Mouse (Mus musculus) erythroblast, embryonic 14.5 days (primary cell): ENCODE measurements around the gene Mogat2. TPM values are rescaled to one million over a fixed set of nuclear protein-coding genes. Genes with fewer than 3 reads are reported as not detected.

Experiments used
- H3K27me3 ChIP-seq: 2 replicates; pipeline ENCODE4 v1.6.1; 2012; ENCODE audit warnings: inconsistent platforms; ENCODE audit not compliant: control insufficient read depth
- H3K36me3 ChIP-seq: 2 replicates; pipeline ENCODE4 v1.6.1; 2012; ENCODE audit warnings: mild to moderate bottlenecking, inconsistent platforms; ENCODE audit not compliant: control insufficient read depth
- H3K4me1 ChIP-seq: 2 replicates; pipeline ENCODE4 v1.6.1; 2012; ENCODE audit warnings: inconsistent platforms; ENCODE audit not compliant: control insufficient read depth
- H3K4me3 ChIP-seq: replicated peaks from 2 replicates; pipeline ENCODE3; 2012; ENCODE audit warnings: moderate library complexity, mild to moderate bottlenecking, inconsistent platforms
- H3K9me3 ChIP-seq: 2 replicates; pipeline ENCODE4 v1.6.1; 2012; ENCODE audit warnings: low read length, inconsistent platforms, mixed read lengths; ENCODE audit not compliant: control insufficient read depth
- GATA1 ChIP-seq: IDR thresholded peaks from 2 replicates; pipeline ENCODE4 v1.6.1; 2012; ENCODE audit warnings: low read length, inconsistent platforms, mixed read lengths
- TAL1 ChIP-seq: IDR thresholded peaks from 3 replicates; pipeline ENCODE4 v1.6.1; 2012; ENCODE audit warnings: low read length, inconsistent platforms, mixed read lengths
- polyA plus RNA-seq: library from polyadenylated mRNA; stranded (reverse); fragments of >175 nt; gene quantifications from 2 replicates; pipeline ENCODE4 v1.2.3, GENCODE M21; 2012

Mogat2 gene
- polyA plus RNA-seq, 1 experiment, result not detected

DNA sequence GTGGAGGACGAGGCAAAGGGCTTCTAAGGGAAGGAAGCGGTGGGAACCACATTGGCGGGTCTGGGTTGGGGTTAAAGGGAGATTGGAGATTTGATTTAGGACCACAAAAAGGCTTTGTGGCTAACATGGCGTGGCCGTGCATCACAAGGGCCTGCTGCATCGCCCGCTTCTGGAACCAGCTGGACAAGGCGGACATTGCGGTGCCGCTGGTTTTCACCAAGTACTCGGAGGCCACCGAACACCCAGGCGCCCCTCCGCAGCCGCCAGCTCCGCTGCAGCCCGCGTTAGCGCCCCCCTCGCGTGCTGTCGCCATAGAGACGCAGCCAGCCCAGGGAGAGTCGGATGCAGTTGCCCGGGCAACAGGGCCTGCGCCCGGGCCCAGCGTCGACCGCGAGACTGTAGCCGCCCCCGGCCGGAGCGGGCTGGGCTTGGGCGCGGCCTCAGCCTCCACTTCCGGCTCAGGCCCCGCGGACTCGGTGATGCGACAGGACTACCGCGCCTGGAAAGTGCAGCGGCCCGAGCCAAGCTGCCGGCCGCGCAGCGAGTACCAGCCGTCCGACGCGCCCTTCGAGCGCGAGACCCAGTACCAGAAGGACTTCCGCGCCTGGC, 29.6 kb upstream of the Mogat2 start:
- Histone ChIP-seq H3K4me3 (no peak overlapping the region), H3K9me3 (no peaks in the 10 kb centered on the region; the same call in 1 of the 2 replicates), H3K4me1 (no peaks in the 10 kb centered on the region), H3K36me3 (no peaks in the 10 kb centered on the region), H3K27me3 (peaks cover 60% of the 10 kb centered on the region)
- TF ChIP-seq TAL1 (no peak), GATA1 (no peak)

- Histone ChIP-seq H3K4me1 (no peaks in the 10 kb centered on the region), H3K36me3 (no peaks in the 10 kb centered on the region), H3K4me3 (no peak within 1 kb of the TSS), H3K27me3 (peaks cover 60% of the 10 kb centered on the region), H3K9me3 (no peaks in the 10 kb centered on the region; the same call in 1 of the 2 replicates)
- TF ChIP-seq TAL1 (no peak), GATA1 (no peak)
Measured at GRCm38 (mm10) chr7:99267251-99267896, 29.0 kb upstream of the Mogat2 start, which contains the start of gene Map6. TSS of gene Map6 (plus strand) at chr7:99267447.

- peaks cover 39% of the 10 kb centered on the region for H3K27me3 ChIP-seq
- H3K4me1 ChIP-seq, result no peaks in the 10 kb centered on the region
- TF ChIP-seq TAL1, result no peak
- TF ChIP-seq GATA1, result no peak
- H3K9me3 ChIP-seq, result no peaks in the 10 kb centered on the region; the same call in 1 of the 2 replicates
- H3K4me3 ChIP-seq, result no peak overlapping the region
- H3K36me3 ChIP-seq, result no peaks in the 10 kb centered on the region
Measured at GRCm38 (mm10) chr7:99264597-99264996, 26.2 kb upstream of the Mogat2 start.

DNA sequence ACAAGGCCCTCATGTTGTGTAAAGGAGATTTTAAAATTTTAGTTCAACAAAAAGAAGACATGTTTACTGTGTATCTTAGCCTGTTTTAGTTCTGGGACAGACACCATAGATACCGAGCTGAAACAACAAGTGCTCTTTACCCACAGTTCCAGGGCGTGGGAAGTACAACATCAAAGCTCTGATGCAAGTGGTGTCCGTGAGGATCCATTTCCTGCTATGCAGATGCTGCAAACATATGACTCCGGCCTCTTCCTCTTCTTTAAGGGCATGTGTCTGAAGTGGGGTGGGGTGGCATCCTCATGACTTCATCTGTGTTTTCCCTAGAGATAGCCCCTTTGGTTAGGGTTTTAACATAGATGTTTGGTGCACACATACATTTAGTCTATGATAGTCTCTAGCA, 25.1 kb upstream of the Mogat2 start:
- H3K9me3 ChIP-seq, result no peaks in the 10 kb centered on the region; the same call in 1 of the 2 replicates
- H3K4me3 ChIP-seq, result no peak overlapping the region
- no peaks in the 10 kb centered on the region for H3K4me1 ChIP-seq
- no peak for TF ChIP-seq TAL1
- TF ChIP-seq GATA1, result no peak
- peaks cover 28% of the 10 kb centered on the region for H3K27me3 ChIP-seq
- no peaks in the 10 kb centered on the region for H3K36me3 ChIP-seq

DNA sequence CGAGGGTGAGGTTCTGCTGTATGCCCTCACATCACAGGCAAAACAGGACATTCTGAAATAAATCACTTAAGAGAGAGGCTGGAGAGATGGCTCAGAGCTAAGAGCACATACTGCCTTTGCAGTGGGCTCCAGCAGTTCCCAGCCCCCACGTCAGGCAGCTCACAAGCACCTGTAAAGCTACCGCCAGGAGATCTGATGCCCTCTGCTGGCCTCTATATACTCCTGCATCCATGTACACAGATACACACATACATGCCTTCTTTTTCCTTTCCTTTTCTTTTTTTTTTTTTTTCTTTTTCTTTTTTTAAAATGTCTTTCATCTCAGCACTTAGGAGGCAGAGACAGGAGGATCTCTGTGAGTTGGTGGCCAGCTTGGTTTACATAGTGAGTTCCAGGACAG, 23.5 kb upstream of the Mogat2 start:
- Histone ChIP-seq H3K36me3 (no peaks in the 10 kb centered on the region), H3K4me3 (no peak overlapping the region), H3K9me3 (no peaks in the 10 kb centered on the region), H3K27me3 (peaks cover 12% of the 10 kb centered on the region), H3K4me1 (no peaks in the 10 kb centered on the region)
- TF ChIP-seq GATA1 (no peak), TAL1 (no peak)

GRCm38 (mm10) chr7:99255006-99255405, 16.6 kb upstream of the Mogat2 start:
- TF ChIP-seq TAL1, result no peak
- no peak for TF ChIP-seq GATA1
- peaks cover 8% of the 10 kb centered on the region for H3K27me3 ChIP-seq
- no peaks in the 10 kb centered on the region for H3K36me3 ChIP-seq
- H3K9me3 ChIP-seq, result no peaks in the 10 kb centered on the region
- H3K4me1 ChIP-seq, result no peaks in the 10 kb centered on the region
- no peak overlapping the region for H3K4me3 ChIP-seq

GRCm38 (mm10) chr7:99250386-99250785, 12.0 kb upstream of the Mogat2 start:
- H3K9me3 ChIP-seq, result no peaks in the 10 kb centered on the region
- TF ChIP-seq GATA1 (no peak), TAL1 (no peak)
- H3K36me3 ChIP-seq, result no peaks in the 10 kb centered on the region
- no peaks in the 10 kb centered on the region for H3K4me1 ChIP-seq
- H3K4me3 ChIP-seq, result no peak overlapping the region
- H3K27me3 ChIP-seq, result peaks cover 33% of the 10 kb centered on the region

- Histone ChIP-seq H3K27me3 (peaks cover 33% of the 10 kb centered on the region), H3K4me3 (no peak overlapping the region), H3K36me3 (no peaks in the 10 kb centered on the region), H3K4me1 (no peaks in the 10 kb centered on the region), H3K9me3 (no peaks in the 10 kb centered on the region)
- TF ChIP-seq GATA1 (no peak), TAL1 (no peak)
Measured at GRCm38 (mm10) chr7:99249582-99249911, 11.1 kb upstream of the Mogat2 start.

GRCm38 (mm10) chr7:99248906-99249581, 10.6 kb upstream of the Mogat2 start:
- Histone ChIP-seq H3K9me3 (no peaks in the 10 kb centered on the region), H3K27me3 (peaks cover 33% of the 10 kb centered on the region), H3K4me3 (no peak overlapping the region), H3K36me3 (no peaks in the 10 kb centered on the region), H3K4me1 (no peaks in the 10 kb centered on the region)
- TF ChIP-seq GATA1, result no peak
- no peak for TF ChIP-seq TAL1
